Mouse (Mus musculus) MEL-GATA-1-ER (cell line): ENCODE data around the gene Timp4.

ENCODE experiments used
- DNase-seq: peaks from one replicate; pipeline ENCODE4 v3.0.0-alpha.2; 2012; ENCODE audit warnings: low read depth; ENCODE audit errors: extremely low read depth

Timp4 gene

GRCm38 (mm10) chr6:115200753-115201152, 51.3 kb downstream of the Timp4 start:
- peak; percentile 40 for DNase-seq
